Mouse (Mus musculus) brain, embryonic 14.5 days (tissue): Measurements from ENCODE around the gene Tef.

ENCODE experiments used
- CTCF ChIP-seq: fragments of 200-500 bp; IDR thresholded peaks from 2 replicates; pipeline ENCODE4 v1.5.1; 2012; ENCODE audit warnings: inconsistent platforms, mild to moderate bottlenecking, moderate library complexity, borderline replicate concordance; ENCODE audit not compliant: insufficient read depth, insufficient read length; ENCODE audit errors: extremely low read depth
- POLR2A ChIP-seq: fragments of 200-500 bp; IDR thresholded peaks from 2 replicates; pipeline ENCODE4 v1.6.1; 2012; ENCODE audit warnings: mild to moderate bottlenecking, inconsistent platforms, borderline replicate concordance; ENCODE audit not compliant: poor library complexity, insufficient read depth, insufficient read length, severe bottlenecking; ENCODE audit errors: extremely low read depth

DNA sequence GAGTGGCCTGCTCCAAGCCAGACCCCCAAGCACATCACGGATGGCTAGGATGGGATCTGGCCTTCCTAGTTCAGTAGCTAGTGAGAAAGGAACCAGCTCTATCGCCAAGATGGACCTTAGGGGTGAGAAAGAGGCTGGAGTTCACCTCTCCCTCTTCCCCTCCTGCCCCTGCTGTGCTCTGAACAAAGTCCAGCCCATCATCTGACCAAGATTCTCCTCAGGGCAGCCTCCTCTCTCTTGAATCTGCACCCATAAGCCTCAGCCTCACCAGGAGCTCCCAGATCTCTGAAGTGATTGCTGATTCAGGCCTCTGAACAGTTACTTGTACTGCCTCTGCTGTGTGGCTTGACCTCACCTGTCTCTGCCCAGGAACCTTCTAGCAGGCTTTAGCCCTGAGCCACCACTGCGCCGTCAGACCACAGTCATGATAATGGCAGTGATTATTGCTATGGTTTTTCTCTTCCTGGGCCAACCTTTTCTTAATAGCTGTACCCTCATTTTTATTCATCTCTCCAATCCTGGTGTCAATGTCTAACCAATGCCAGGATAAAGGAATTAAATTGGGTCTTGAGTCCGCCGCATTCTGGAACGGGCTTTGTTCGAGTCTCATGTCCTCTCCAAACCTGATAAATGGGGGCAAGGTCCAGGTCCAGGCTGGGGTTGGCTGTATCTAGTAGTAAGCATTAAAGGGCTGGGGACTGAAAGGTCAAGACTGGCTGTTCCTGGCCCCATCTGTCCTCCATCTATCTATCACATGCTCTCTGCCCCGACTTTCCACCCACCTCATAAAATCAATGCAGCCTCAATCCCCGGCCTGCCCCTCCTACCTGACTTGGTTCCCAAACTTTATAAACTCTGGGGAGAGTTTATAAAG is 33.0 kb downstream of the Tef start:
- no peak for TF ChIP-seq CTCF
- TF ChIP-seq POLR2A = no peak
